In the genomic region with DNA sequence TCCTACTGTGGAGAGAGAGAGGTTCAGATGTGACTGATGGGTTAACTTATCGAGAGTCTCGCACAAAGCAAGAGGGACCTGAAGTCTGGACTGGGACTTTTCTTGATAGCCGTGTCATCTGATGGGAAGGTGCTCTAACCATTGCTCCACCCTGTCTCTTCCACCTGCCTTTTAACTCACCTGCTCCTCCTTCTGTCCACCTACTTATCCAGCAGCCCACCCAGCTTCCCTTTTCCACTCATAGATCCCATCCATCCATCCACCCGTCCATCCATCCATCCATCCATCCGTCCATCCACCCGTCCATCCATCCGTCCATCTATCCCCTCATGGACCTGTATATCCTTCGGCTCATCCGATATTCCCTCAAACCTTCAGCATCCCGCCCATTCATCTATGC, we compare ENCODE assay signal across 18 mouse cellular contexts. TPM values are rescaled to one million over a fixed set of nuclear protein-coding genes. Genes with fewer than 3 reads are reported as not detected.
"Had no signal": no experiment of that assay in that cellular context is flagged by ENCODE, and none has a peak within 500 bp of the region (broad histone marks: within the 10 kb centered on the region; RNA-seq: fewer than 3 reads in every experiment).

No protein-coding gene starts in this region.

- DNase-seq: retina, postnatal 1 day; right cerebral cortex, adult 18-20 months; right cerebral cortex, postnatal 14 days; right cerebral cortex, postnatal 25 days; right cerebral cortex, postnatal 4 days; spleen, adult 18-20 months; thymus, adult 18-20 months; thymus, adult 2 months; thymus, postnatal 14 days; thymus, postnatal 25 days; thymus, postnatal 36 days; thymus, postnatal 4 days had no signal

- H3K4me2 ChIP-seq: neural tube, embryonic 15.5 days; stomach, embryonic 15.5 days had no signal

- H3K36me3 ChIP-seq: stomach, embryonic 15.5 days had no signal

- H3K27ac ChIP-seq: neural tube, embryonic 15.5 days; stomach, embryonic 15.5 days; stomach, postnatal 0 days had no signal

- H3K4me3 ChIP-seq: neural tube, embryonic 15.5 days; stomach, embryonic 15.5 days had no signal

- H3K9me3 ChIP-seq: neural tube, embryonic 15.5 days; stomach, embryonic 15.5 days had no signal

- H3K9ac ChIP-seq: neural tube, embryonic 15.5 days; stomach, embryonic 15.5 days had no signal

RNA-seq across cellular contexts. Expression of a gene that starts 29.5 kb away (rescaled TPM):
- total RNA-seq: neutrophil, adult 5-6 weeks had no signal

RNA-seq across cellular contexts. Expression of a gene that starts 39.2 kb away (rescaled TPM):
- total RNA-seq: neutrophil, adult 5-6 weeks had no signal
- polyA plus RNA-seq: stomach, embryonic 16.5 days; stomach, postnatal 0 days; thymus, postnatal 0 days had no signal
